9 mouse cellular contexts compared by ENCODE assay signal in the genomic region with DNA sequence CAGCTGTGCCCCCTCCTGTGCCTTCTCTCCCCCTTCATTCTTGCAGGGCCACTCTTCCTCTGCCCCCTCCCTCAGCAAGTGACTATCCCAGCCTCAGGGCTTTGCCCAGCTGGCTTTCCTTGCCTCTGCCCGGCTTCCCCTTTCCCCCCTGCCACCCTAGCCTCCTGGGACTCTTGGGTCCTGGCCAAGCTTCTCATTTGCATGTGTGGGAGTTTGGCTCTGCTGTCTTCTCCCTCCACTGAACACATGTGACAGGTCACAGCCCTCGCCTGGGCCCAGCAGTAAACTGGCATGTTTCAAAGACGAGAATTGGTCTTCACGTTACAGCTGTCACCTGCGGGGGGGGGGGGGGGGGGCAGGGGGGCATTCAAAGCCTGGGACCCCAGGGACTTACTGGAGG. TPM values are rescaled to one million over a fixed set of nuclear protein-coding genes. Genes with fewer than 3 reads are reported as not detected.
DNase-seq lines count a peak whose midpoint lies in the region; ATAC-seq lines count a peak whose summit lies in the region.
"Had no signal": no experiment of that assay in that cellular context is flagged by ENCODE, and none has a peak within 500 bp of the region (broad histone marks: within the 10 kb centered on the region; RNA-seq: fewer than 3 reads in every experiment).

No protein-coding gene starts in this region.

- no peaks in the 10 kb centered on the region for H3K27me3 ChIP-seq in forebrain, embryonic 10.5 days (ENCODE audit: poor library complexity, severe bottlenecking)
- H3K27me3 ChIP-seq in forebrain, embryonic 11.5 days (ENCODE audit: control insufficient read depth, insufficient read depth, low read length), result no peaks in the 10 kb centered on the region
- H3K27me3 ChIP-seq in neural tube, embryonic 13.5 days, result no peaks in the 10 kb centered on the region
- H3K27me3 ChIP-seq in neural tube, embryonic 15.5 days (replicated peaks), result no peaks in the 10 kb centered on the region
- no peaks in the 10 kb centered on the region for H3K27me3 ChIP-seq in hindbrain, embryonic 14.5 days (ENCODE audit: control insufficient read depth, insufficient read depth, low read length)
- H3K27me3 ChIP-seq: lung, embryonic 15.5 days had no signal

- whole genome bisulfite sequencing in forebrain, embryonic 10.5 days, result 65% methylated on average over 5 of the region's 5 CpGs
- 69% methylated on average over 5 of the region's 5 CpGs for WGBS in forebrain, embryonic 11.5 days
- WGBS in neural tube, embryonic 13.5 days, result 18% methylated on average over 5 of the region's 5 CpGs
- WGBS in neural tube, embryonic 15.5 days, result 22% methylated on average over 5 of the region's 5 CpGs
- 12% methylated on average over 4 of the region's 5 CpGs for WGBS in hindbrain, embryonic 14.5 days

- peaks cover 10% of the 10 kb centered on the region; the same call in 1 of the 2 replicates for H3K4me1 ChIP-seq in forebrain, embryonic 10.5 days
- H3K4me1 ChIP-seq in forebrain, embryonic 11.5 days (replicated peaks; ENCODE audit: control insufficient read depth, insufficient read depth, low read length), result no peaks in the 10 kb centered on the region
- peaks cover 9% of the 10 kb centered on the region for H3K4me1 ChIP-seq in neural tube, embryonic 13.5 days (replicated peaks)
- peaks cover 7% of the 10 kb centered on the region; the same call in 1 of the 2 replicates for H3K4me1 ChIP-seq in neural tube, embryonic 15.5 days
- H3K4me1 ChIP-seq in hindbrain, embryonic 14.5 days (replicated peaks; ENCODE audit: control insufficient read depth, insufficient read depth, low read length), result no peaks in the 10 kb centered on the region

- DNase-seq in forebrain, embryonic 10.5 days (ENCODE audit: extremely low spot score, low spot score), result no peak
- DNase-seq in forebrain, embryonic 11.5 days (ENCODE audit: low spot score), result no peak
- DNase-seq in hindbrain, embryonic 14.5 days (ENCODE audit: low spot score), result peak; percentile 53
- peak; percentile 59 for DNase-seq in skeletal muscle tissue, adult 2 months (ENCODE audit: low read depth, low spot score)

- H3K27ac ChIP-seq in forebrain, embryonic 10.5 days, result 0 out of 2 replicates have a peak overlapping the region, but pooled peaks have one; percentile 6
- no peak overlapping the region for H3K27ac ChIP-seq in forebrain, embryonic 11.5 days (ENCODE audit: low read depth, low read length)
- peak overlapping the region; percentile 46; the same call in 1 of the 2 replicates for H3K27ac ChIP-seq in neural tube, embryonic 13.5 days (replicated peaks)
- H3K27ac ChIP-seq in neural tube, embryonic 15.5 days (replicated peaks), result no peak overlapping the region
- H3K27ac ChIP-seq in hindbrain, embryonic 14.5 days, result no peak overlapping the region
- H3K27ac ChIP-seq: lung, embryonic 15.5 days had no signal

- ATAC-seq in forebrain, embryonic 11.5 days (replicated peaks; ENCODE audit: low FRiP score), result no peak
- ATAC-seq in neural tube, embryonic 13.5 days (ENCODE audit: low read depth), result peak; percentile 64; the same call in 1 of the 2 replicates
- no peak for ATAC-seq in neural tube, embryonic 15.5 days (ENCODE audit: low FRiP score)
- ATAC-seq in hindbrain, embryonic 14.5 days (ENCODE audit: low FRiP score), result peak; percentile 58; the same call in 1 of the 2 replicates
- no peak for ATAC-seq in erythroid progenitor cell, adult 5-6 weeks (replicated peaks; ENCODE audit: low FRiP score, poor library complexity, severe bottlenecking)
- ATAC-seq in megakaryocyte-erythroid progenitor cell, adult 5-6 weeks (replicated peaks; ENCODE audit: low FRiP score, low TSS enrichment, poor library complexity, severe bottlenecking), result no peak

- no peak overlapping the region for H3K4me2 ChIP-seq in forebrain, embryonic 11.5 days (ENCODE audit: low read depth, low read length, severe bottlenecking)
- no peak overlapping the region for H3K4me2 ChIP-seq in neural tube, embryonic 13.5 days
- no peak overlapping the region for H3K4me2 ChIP-seq in neural tube, embryonic 15.5 days
- no peak overlapping the region for H3K4me2 ChIP-seq in hindbrain, embryonic 14.5 days (replicated peaks)
- H3K4me2 ChIP-seq: lung, embryonic 15.5 days had no signal

- no peak overlapping the region for H3K9ac ChIP-seq in forebrain, embryonic 11.5 days (ENCODE audit: low read length)
- 0 out of 2 replicates have a peak overlapping the region, but pooled peaks have one; percentile 26 for H3K9ac ChIP-seq in neural tube, embryonic 13.5 days
- H3K9ac ChIP-seq in neural tube, embryonic 15.5 days (replicated peaks), result no peak overlapping the region
- no peak overlapping the region for H3K9ac ChIP-seq in hindbrain, embryonic 14.5 days
- H3K9ac ChIP-seq: lung, embryonic 15.5 days had no signal

- no peaks in the 10 kb centered on the region for H3K36me3 ChIP-seq in forebrain, embryonic 10.5 days (replicated peaks)
- no peaks in the 10 kb centered on the region for H3K36me3 ChIP-seq in forebrain, embryonic 11.5 days (ENCODE audit: control insufficient read depth, insufficient read depth, low read length)
- H3K36me3 ChIP-seq in neural tube, embryonic 13.5 days, result no peaks in the 10 kb centered on the region
- no peaks in the 10 kb centered on the region for H3K36me3 ChIP-seq in neural tube, embryonic 15.5 days
- H3K36me3 ChIP-seq in hindbrain, embryonic 14.5 days (replicated peaks; ENCODE audit: control insufficient read depth, insufficient read depth), result no peaks in the 10 kb centered on the region
- H3K36me3 ChIP-seq: lung, embryonic 15.5 days had no signal

- no peak overlapping the region for H3K4me3 ChIP-seq in forebrain, embryonic 10.5 days
- no peak overlapping the region for H3K4me3 ChIP-seq in forebrain, embryonic 11.5 days (ENCODE audit: low read depth, low read length)
- no peak overlapping the region for H3K4me3 ChIP-seq in neural tube, embryonic 13.5 days
- no peak overlapping the region for H3K4me3 ChIP-seq in neural tube, embryonic 15.5 days (replicated peaks)
- no peak overlapping the region for H3K4me3 ChIP-seq in hindbrain, embryonic 14.5 days (replicated peaks; ENCODE audit: low read length)
- H3K4me3 ChIP-seq: lung, embryonic 15.5 days had no signal

- H3K9me3 ChIP-seq in forebrain, embryonic 10.5 days, result no peaks in the 10 kb centered on the region
- no peaks in the 10 kb centered on the region for H3K9me3 ChIP-seq in forebrain, embryonic 11.5 days (ENCODE audit: control insufficient read depth, low read length)
- no peaks in the 10 kb centered on the region for H3K9me3 ChIP-seq in neural tube, embryonic 13.5 days
- H3K9me3 ChIP-seq in neural tube, embryonic 15.5 days (replicated peaks), result no peaks in the 10 kb centered on the region
- H3K9me3 ChIP-seq in hindbrain, embryonic 14.5 days (ENCODE audit: control insufficient read depth, low read length), result no peaks in the 10 kb centered on the region
- H3K9me3 ChIP-seq: lung, embryonic 15.5 days had no signal

RNA-seq across cellular contexts. Expression of a gene that starts 40.5 kb away (rescaled TPM):
- polyA plus RNA-seq in forebrain, embryonic 10.5 days (2016; fragmentation: Nextera tagmentation; extraction: Ambion mirVana), result not detected in 2 replicates
- not detected in 2 replicates for polyA plus RNA-seq in forebrain, embryonic 11.5 days (2014; fragmentation: Nextera tagmentation; extraction: Ambion mirVana)
- polyA plus RNA-seq in neural tube, embryonic 13.5 days (2015; fragmentation: Nextera tagmentation; extraction: Ambion mirVana), result 0.78 TPM in 1 of 2 replicates, not detected in the other
- 0.26 TPM in 1 of 2 replicates, not detected in the other for polyA plus RNA-seq in neural tube, embryonic 15.5 days (2015; fragmentation: Nextera tagmentation; extraction: Ambion mirVana)
- not detected in 2 replicates for polyA plus RNA-seq in hindbrain, embryonic 14.5 days (2014; fragmentation: Nextera tagmentation; extraction: Ambion mirVana)
- total RNA-seq in erythroid progenitor cell, adult 5-6 weeks (2015; ENCODE audit: low replicate concordance), result not detected in 2 replicates
- 3.1 TPM in 1 of 2 replicates, not detected in the other for total RNA-seq in erythroid progenitor cell, adult 5-6 weeks (2017; ENCODE audit: low replicate concordance)
- total RNA-seq in megakaryocyte-erythroid progenitor cell, adult 5-6 weeks (2014; fragmentation: Nextera tagmentation), result not detected in 2 replicates
- not detected in 2 replicates for total RNA-seq in megakaryocyte-erythroid progenitor cell, adult 5-6 weeks (2017)
- polyA plus RNA-seq: lung, embryonic 15.5 days had no signal

RNA-seq across cellular contexts. Expression of a gene that starts 59.7 kb away (rescaled TPM):
- 1,161 and 1,233 TPM in 2 replicates for polyA plus RNA-seq in forebrain, embryonic 10.5 days (2016; fragmentation: Nextera tagmentation; extraction: Ambion mirVana)
- 1,239 and 1,306 TPM in 2 replicates for polyA plus RNA-seq in forebrain, embryonic 11.5 days (2014; fragmentation: Nextera tagmentation; extraction: Ambion mirVana)
- polyA plus RNA-seq in neural tube, embryonic 13.5 days (2015; fragmentation: Nextera tagmentation; extraction: Ambion mirVana), result 2,810 and 2,954 TPM in 2 replicates
- polyA plus RNA-seq in neural tube, embryonic 15.5 days (2015; fragmentation: Nextera tagmentation; extraction: Ambion mirVana), result 3,061 and 3,386 TPM in 2 replicates
- polyA plus RNA-seq in hindbrain, embryonic 14.5 days (2014; fragmentation: Nextera tagmentation; extraction: Ambion mirVana), result 2,858 and 2,871 TPM in 2 replicates
- 389 and 401 TPM in 2 replicates for total RNA-seq in erythroid progenitor cell, adult 5-6 weeks (2015; ENCODE audit: low replicate concordance)
- total RNA-seq in erythroid progenitor cell, adult 5-6 weeks (2017; ENCODE audit: low replicate concordance), result 511 and 672 TPM in 2 replicates
- total RNA-seq in megakaryocyte-erythroid progenitor cell, adult 5-6 weeks (2014; fragmentation: Nextera tagmentation), result 286 and 288 TPM in 2 replicates
- 970 and 1,345 TPM in 2 replicates for total RNA-seq in megakaryocyte-erythroid progenitor cell, adult 5-6 weeks (2017)

Comparison
In these comparisons a context has a peak if more than half of its experiments do, and no peak if none do; other contexts are left out.
1. H3K27ac ChIP-seq: peak in forebrain, embryonic 10.5 days (single experiment) and neural tube, embryonic 13.5 days (single experiment); none in forebrain, embryonic 11.5 days (single experiment), neural tube, embryonic 15.5 days (single experiment) and hindbrain, embryonic 14.5 days (single experiment).
2. ATAC-seq: peak in neural tube, embryonic 13.5 days (single experiment) and hindbrain, embryonic 14.5 days (single experiment); none in forebrain, embryonic 11.5 days (single experiment), neural tube, embryonic 15.5 days (single experiment), erythroid progenitor cell, adult 5-6 weeks (single experiment) and megakaryocyte-erythroid progenitor cell, adult 5-6 weeks (single experiment).
3. DNase-seq: peak in hindbrain, embryonic 14.5 days (single experiment) and skeletal muscle tissue, adult 2 months (single experiment); none in forebrain, embryonic 10.5 days (single experiment) and forebrain, embryonic 11.5 days (single experiment).